Mouse (Mus musculus): ENCODE data around the gene Orc2.

The Orc2 gene

DNA sequence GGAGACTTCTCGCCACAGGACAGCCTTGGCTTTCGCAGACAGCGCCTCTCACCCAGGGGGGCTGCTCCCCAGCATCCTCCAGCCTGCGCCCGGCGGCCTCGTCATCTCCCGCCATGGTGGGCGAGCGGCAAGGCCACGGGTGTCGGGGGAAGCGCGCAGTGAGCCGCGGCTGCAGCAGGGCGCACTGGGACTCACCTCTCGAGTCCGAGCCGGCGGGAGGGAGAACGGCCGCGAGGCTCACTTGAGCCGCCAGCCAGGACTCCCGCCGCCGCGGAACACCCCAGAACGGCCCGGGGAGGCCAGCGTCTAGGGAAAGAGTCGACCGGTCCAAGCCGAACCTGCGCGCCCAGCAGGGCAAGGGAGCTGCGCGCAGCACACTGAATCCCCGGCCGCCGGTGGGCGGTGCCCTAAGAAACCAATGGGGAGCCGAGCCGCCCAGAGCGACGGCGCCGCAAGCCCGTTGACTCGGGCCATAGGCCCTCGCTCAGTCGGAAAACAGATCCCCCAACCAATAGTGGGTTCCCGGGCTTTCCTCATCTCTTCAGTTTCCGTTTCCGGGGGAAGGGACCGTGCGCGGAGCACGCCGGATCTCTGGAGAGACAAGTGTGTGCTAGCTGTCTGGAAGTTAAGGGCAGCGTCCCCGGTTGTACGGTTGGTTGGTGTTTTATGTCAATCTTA lies at the start of gene Orc2:
Orc2 (minus strand) TSS at position 533 of the 678 bp plus-strand sequence.
- peak; percentile 92 for DNase-seq

- DNase-seq, result no peak
Observed at GRCm38 (mm10) chr1:58541386-58541785, 36.5 kb upstream of the Orc2 start.

- no peak for DNase-seq
Observed at GRCm38 (mm10) chr1:58507249-58507648, 2.3 kb upstream of the Orc2 start.

DNA sequence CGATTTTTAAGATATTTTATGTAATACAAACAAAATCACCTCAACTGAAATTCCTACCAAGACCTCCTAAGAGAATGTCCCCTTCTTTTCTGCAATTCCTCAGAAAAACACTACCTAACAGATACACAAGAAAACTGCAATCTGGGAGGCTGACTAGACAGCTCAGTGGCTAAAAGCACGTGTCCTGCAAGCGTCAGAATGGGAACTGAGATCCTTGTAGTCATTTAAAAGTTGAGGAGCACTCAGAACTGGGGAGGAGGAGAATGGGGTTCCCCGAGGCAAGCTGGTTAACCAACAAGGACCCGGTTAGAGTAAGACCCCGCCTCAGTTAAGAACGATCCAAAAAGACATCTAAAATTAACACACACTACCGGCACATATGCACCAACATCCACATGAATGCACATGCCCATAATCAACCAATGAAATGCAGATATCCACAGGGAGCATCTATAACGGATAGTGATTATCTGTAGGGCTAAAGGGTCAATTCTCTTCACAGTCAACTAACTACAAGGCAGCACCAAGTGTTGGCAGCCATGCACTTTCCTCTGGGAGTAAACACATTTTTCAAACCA lies 1.0 kb downstream of the Orc2 start:
- no peak for DNase-seq

- DNase-seq, result no peak
Observed at GRCm38 (mm10) chr1:58503134-58503533, 1.8 kb downstream of the Orc2 start.

DNA sequence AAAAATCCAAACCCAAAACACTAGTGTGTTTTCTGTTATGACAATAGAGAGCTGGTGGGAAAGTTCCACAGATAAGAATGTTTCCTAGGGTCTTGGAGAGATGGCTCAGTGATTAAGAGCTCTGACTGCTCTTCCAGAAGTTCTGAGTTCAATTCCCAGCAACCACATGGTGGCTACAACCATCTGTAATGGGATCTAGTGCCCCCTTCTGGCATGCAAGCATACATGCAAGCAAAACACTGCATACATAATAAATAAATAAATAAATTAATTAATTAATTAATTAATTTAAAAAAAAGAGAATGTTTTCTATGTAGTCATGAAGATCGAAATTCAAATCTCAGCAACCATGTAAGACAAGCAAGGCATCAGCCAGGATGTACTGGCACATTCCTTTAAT lies 6.2 kb downstream of the Orc2 start:
- DNase-seq, result no peak

DNA sequence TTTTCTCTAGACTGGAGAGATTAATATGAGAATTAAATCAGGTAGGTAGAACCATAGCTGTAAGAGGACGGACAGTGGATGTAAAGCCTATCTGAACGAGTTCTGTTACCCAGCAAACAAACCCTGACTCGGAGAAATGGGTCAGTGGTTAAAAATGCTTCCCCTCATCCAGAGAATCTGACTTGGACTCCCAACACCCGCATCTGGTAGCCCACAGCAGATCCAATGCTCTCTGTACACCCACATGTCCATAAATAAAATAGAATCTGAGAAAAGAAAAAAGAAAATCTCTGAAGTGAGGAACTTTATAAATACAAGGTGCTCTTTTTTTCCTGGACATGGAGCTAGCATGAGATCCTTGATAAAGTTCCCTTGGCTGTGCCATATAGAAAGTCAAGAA lies 7.2 kb downstream of the Orc2 start:
- no peak for DNase-seq

DNA sequence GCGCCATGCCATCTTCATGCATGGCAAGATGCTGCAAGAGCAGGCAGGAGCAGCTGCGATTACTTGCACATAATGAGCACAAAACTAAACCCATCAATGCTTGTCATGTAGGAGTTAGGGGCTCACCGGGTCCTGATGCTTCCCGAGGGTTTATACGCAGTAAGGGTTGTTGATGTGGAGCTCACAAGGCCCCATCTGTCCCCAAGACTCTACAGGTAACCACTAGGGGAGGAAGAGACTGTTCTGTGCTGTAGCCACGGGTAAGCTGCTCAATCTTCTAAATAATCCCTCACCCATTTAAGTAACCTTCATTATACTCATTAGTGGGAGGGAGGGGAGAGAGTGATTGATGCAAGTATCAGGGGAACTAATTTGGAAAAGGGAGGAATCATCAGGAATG lies 9.3 kb downstream of the Orc2 start:
- DNase-seq, result no peak

DNA sequence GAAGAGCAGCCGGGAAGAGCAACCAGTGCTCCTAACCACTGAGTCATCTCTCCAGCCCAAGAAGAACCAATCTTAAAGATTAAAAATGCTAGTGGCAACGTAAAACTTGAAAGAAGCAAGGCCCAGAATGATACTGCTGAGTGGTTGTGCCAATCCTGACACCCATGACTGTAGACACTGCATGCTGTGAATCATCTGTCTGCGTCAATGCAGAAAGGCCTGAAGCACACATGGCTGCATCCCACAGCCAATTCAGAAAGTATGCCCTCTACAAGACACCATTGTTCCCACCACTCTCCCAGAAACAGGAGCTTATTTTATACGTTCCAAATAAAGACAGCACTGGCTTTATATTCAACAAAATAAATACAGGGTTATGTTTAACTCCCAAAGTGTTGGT lies 22.3 kb downstream of the Orc2 start:
- DNase-seq, result no peak

DNA sequence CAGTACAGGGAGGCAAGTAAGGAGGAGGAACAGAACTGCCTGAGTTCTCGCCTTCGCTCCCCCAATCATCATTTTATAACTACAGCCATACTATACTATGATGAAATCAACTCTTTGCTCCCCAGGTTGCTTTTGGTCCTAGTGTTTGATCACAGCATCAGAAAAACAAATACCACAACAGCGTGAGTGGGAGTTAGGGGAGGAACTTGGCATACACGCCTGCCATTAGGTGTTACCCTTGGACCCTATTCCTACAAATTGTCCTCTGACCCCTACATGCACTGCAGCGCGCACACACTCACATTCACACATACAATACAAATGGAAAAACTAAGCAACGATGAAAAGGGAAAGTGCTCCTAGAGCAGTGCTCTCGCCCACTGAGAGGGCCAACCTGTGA lies 29.2 kb downstream of the Orc2 start:
- no peak for DNase-seq

DNA sequence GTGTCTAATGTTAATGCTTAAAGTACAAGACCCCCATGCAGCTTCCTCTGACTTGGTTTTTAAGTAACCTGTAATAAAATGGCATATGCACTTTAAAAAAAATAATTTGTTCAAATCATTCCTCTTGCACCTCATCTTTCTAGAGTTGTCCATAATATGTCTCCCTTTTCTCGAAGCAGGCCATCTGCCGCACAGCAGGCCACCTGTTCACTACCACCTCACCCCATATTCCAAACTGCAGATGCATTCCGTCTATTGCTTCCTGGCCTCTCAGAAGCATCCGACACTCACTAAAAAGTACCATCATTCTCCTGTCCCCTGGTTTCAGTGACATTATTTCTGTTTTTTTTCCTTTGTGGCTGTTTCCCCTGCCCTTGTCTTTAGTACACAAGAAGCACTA lies 39.3 kb downstream of the Orc2 start:
- DNase-seq, result no peak

GRCm38 (mm10) chr1:58465042-58465441 lies 39.9 kb downstream of the Orc2 start:
- no peak for DNase-seq

GRCm38 (mm10) chr1:58463935-58464334 lies 41.0 kb downstream of the Orc2 start:
- no peak for DNase-seq

- DNase-seq, result no peak
Observed at GRCm38 (mm10) chr1:58460566-58460965, 44.3 kb downstream of the Orc2 start.

GRCm38 (mm10) chr1:58458867-58459266 lies 46.0 kb downstream of the Orc2 start:
- DNase-seq, result no peak

- DNase-seq, result no peak
Observed at GRCm38 (mm10) chr1:58458175-58458574, 46.7 kb downstream of the Orc2 start.

- DNase-seq, result no peak
Observed at GRCm38 (mm10) chr1:58454316-58454715, 50.6 kb downstream of the Orc2 start.

DNA sequence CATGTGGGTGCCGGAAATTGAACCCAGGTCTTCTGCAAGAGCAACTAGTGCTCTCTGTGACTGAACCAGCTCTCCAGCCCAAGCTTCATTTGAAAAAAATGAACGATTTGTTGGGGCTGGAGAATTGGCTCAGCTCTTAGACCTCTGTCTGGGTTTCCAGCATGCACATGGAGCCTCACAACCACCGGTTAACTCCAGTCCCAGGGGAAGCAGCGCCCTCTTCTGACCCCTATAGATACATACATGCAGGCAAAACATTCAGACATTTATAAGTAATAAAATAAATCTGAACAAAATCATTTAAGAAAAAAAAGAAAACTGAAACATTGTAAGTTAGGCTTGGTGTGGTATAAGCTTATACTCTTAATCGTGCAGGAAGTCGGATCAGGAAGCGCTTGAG lies 56.5 kb downstream of the Orc2 start:
- no peak for DNase-seq

GRCm38 (mm10) chr1:58447766-58448165 lies 57.1 kb downstream of the Orc2 start:
- peak; percentile 40 for DNase-seq

GRCm38 (mm10) chr1:58445861-58446260 lies 59.0 kb downstream of the Orc2 start:
- DNase-seq, result no peak

GRCm38 (mm10) chr1:58445143-58445722 lies 59.7 kb downstream of the Orc2 start, which contains the start of the genes Nif3l1 and Ppil3:
Nif3l1 (plus strand) TSS chr1:58445151.
Ppil3 (minus strand) TSS chr1:58445486.
- DNase-seq, result peak; percentile 88

DNA sequence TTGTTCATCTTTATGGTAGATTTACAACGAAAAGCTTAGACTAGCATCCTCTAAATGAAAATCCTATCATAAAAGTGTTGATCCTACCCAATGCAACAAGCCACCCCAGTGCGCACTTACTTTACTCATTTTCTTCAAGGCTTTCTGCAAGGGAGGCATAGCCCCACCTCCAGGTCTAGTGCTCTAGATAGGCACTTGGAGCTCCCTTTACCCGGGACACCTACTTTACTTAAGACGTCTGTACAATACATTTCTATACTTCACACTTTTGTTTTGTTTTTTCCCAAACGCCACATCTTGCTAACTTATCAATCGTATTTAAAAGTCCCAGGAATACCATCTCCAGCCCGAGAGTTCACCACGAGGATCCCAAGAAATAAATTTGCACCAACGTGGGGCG lies 60.2 kb downstream of the Orc2 start:
- DNase-seq, result no peak

GRCm38 (mm10) chr1:58424551-58424950 lies 80.4 kb downstream of the Orc2 start:
- DNase-seq, result no peak

Data from kidney, adult 11 months (tissue).